Mouse (Mus musculus) adipose tissue, adult 10 weeks (tissue): ENCODE results near the gene Ltf. TPM values are rescaled to one million over a fixed set of nuclear protein-coding genes. Genes with fewer than 3 reads are reported as not detected.

Source experiments
- polyA plus RNA-seq: library from polyadenylated mRNA; stranded (reverse); fragments of 350-450 nt; fragmentation: Illumina TruSeq; extraction: RNeasy Lipid Tissue Mini Kit (QIAGEN cat#74804); gene quantifications from one replicate; pipeline ENCODE4 v1.2.3, GENCODE M21; 2014; ENCODE audit warnings: low read depth, low replicate concordance

Gene Ltf
- 108 TPM for polyA plus RNA-seq

GRCm38 (mm10) chr9:111019022-111019421 lies at the start of gene Ltf:
Ltf (plus strand) TSS chr9:111019271.

DNA sequence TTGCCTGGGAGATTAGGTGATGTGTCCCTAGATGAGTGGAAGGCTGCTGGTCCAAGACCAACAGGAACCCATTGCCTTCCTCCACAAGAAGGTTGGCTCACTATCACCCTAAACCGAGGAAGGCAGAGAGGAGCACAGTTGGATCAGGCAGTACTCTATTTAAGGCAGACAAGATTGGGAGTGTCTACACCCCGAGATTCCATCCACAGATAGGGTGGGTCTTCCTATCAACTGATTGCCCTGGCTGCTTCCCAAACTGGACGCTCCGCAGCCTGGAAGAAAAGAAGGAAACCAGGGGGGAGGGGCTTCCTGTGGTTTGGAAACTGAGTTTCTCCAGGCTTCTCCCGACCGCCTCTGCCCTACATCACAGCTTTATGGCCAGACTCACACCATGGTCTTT lies 28.9 kb upstream of the Ltf start, which contains the start of gene Rtp3:
Gene Rtp3 (minus strand): TSS at position 380 of the 400 bp plus-strand sequence.

DNA sequence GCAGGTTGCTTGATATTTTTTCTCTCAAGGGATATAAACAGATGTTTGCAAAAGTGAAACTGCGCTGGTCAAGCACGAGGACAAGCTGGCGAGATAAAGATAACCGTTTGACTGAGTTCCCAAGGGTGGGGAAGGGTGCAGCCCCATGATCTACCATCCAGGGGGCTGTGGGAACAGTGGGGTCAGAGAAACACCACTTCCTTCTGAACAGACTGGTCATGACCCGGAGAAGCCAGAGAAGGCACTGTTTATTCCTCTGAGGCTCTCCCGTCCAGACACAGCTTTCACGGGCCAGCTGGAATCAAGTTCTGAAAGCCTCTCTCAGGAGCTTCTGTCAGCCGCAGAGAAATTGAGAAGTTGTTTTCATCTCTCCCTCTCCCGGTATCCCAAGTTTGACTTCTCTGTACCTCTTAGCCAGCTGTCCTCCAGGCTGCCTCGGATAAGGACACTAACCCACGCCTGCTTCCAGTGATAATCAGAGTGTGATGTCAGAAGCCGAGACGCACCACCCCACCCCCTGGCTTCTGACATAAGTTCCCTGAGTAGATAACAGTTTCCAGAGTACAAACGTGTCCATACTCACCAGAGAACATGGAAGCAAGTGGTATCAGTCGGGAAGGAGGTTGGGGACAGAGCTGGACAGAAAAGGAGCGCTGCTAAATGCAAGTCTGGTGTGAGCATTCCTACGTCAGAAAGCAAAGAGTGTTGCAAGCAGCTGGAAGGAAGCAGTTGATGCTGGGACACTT lies 37.9 kb downstream of the Ltf start, which contains the start of gene Ccrl2:
Gene Ccrl2 (minus strand): TSS at position 722 of the 746 bp plus-strand sequence.

Other genes starting within 250 kb of the Ltf start
- gene Prss42, start 221.1 kb upstream of the Ltf start, polyA plus RNA-seq: 1.1 TPM
- 0.50 TPM for gene Prss44, start 205.3 kb upstream of the Ltf start, polyA plus RNA-seq
- gene Prss43, start 192.6 kb upstream of the Ltf start, polyA plus RNA-seq: 0.55 TPM
- gene Prss45, start 184.7 kb upstream of the Ltf start, polyA plus RNA-seq: 0.77 TPM
- gene Prss46, start 174.8 kb upstream of the Ltf start, polyA plus RNA-seq: 1.9 TPM
- gene Prss50, start 161.3 kb upstream of the Ltf start, polyA plus RNA-seq: 0.56 TPM
- 15.2 TPM for gene Als2cl, start 139.4 kb upstream of the Ltf start, polyA plus RNA-seq
- 1.6 TPM for gene Tmie, start 139.2 kb upstream of the Ltf start, polyA plus RNA-seq
- not detected for gene Fam240a, start 102.4 kb upstream of the Ltf start, polyA plus RNA-seq
- 0.15 TPM for gene Tdgf1, start 73.1 kb upstream of the Ltf start, polyA plus RNA-seq
- not detected for gene Lrrc2, start 67.7 kb upstream of the Ltf start, polyA plus RNA-seq
- 2.5 TPM for gene Rtp3, start 28.7 kb upstream of the Ltf start, polyA plus RNA-seq
- 2.5 TPM for gene Ccrl2, start 38.2 kb downstream of the Ltf start, polyA plus RNA-seq
- gene Lrrfip2, start 98.3 kb downstream of the Ltf start, polyA plus RNA-seq: 36.5 TPM